Mouse (Mus musculus) ES-E14 (cell line): ENCODE measurements at regions not wholly inside any gene's neighbourhood (a gene's known extent, or its start where the extent isn't known, plus 50 kb on each side); places are given as distances from the start of the nearest gene placed in this dataset.

ENCODE experiments used
- MAFK ChIP-seq: IDR thresholded peaks from 2 replicates; pipeline ENCODE4 v1.6.1; 2014; ENCODE audit warnings: mild to moderate bottlenecking, low read depth, low read length, inconsistent platforms; ENCODE audit not compliant: insufficient read depth
- ZC3H11A ChIP-seq: IDR thresholded peaks from 2 replicates; pipeline ENCODE4 v1.6.1; 2012; ENCODE audit warnings: low read depth, mild to moderate bottlenecking, inconsistent platforms, low read length, borderline replicate concordance

DNA sequence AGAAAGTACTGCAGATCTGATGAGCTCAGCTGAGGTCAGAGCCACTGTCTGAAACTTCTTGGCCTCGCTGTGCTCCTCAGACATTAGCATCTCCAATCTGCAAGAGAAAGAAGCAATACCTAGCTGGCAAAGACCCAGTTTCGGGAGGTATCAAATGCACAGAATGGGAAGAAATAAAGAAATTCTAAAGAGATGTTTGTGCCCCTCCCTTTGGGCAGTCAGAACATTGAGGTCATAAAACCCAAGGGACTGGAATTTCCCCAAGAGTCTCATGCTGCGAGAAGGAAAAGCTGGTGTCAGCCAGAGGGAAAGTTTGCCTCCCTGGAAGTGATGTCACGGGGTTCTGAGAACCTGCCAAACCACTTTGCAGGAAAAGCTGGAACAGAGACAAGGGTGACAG, 277.6 kb downstream of the Pdcd6ip start:
- TF ChIP-seq MAFK (no peak), ZC3H11A (no peak)
